Mouse (Mus musculus): ENCODE measurements around the gene Tmcc3. TPM values are rescaled to one million over a fixed set of nuclear protein-coding genes. Genes with fewer than 3 reads are reported as not detected.

Tmcc3 gene
- polyA plus RNA-seq, 1 experiment from 2014 or later = 11.3 TPM

GRCm38 (mm10) chr10:94572772-94573171 lies 261.0 kb downstream of the Tmcc3 start:
- DNase-seq (no peak), ATAC-seq (ENCODE audit: low FRiP score, low TSS enrichment) (no peak)
- 0 out of 2 replicates have a peak, but pooled peaks cover 3% of the 10 kb centered on the region for H3K4me1 ChIP-seq (ENCODE audit: control insufficient read depth, insufficient read depth, low read length)
- H3K9me3 ChIP-seq (ENCODE audit: control insufficient read depth, low read length) = no peaks in the 10 kb centered on the region
- no peak overlapping the region for H3K9ac ChIP-seq (replicated peaks; ENCODE audit: low read length)
- H3K27ac ChIP-seq (replicated peaks; ENCODE audit: low read depth, low read length) = no peak overlapping the region
- 68% methylated on average over 12 of the region's 12 CpGs for WGBS
- H3K27me3 ChIP-seq (ENCODE audit: control insufficient read depth, insufficient read depth, low read length) = no peaks in the 10 kb centered on the region
- no peak overlapping the region for H3K4me2 ChIP-seq (ENCODE audit: low read length)
- H3K4me3 ChIP-seq (replicated peaks; ENCODE audit: low read depth, low read length) = no peak overlapping the region
- no peaks in the 10 kb centered on the region for H3K36me3 ChIP-seq (ENCODE audit: control insufficient read depth, insufficient read depth, low read length)

- Histone ChIP-seq H3K9ac (replicated peaks; ENCODE audit: low read length) (no peak overlapping the region), H3K27me3 (ENCODE audit: control insufficient read depth, insufficient read depth, low read length) (no peaks in the 10 kb centered on the region), H3K4me1 (ENCODE audit: control insufficient read depth, insufficient read depth, low read length) (0 out of 2 replicates have a peak, but pooled peaks cover 3% of the 10 kb centered on the region), H3K4me3 (replicated peaks; ENCODE audit: low read depth, low read length) (no peak overlapping the region), H3K9me3 (ENCODE audit: control insufficient read depth, low read length) (no peaks in the 10 kb centered on the region), H3K4me2 (ENCODE audit: low read length) (no peak overlapping the region), H3K36me3 (ENCODE audit: control insufficient read depth, insufficient read depth, low read length) (no peaks in the 10 kb centered on the region), H3K27ac (replicated peaks; ENCODE audit: low read depth, low read length) (no peak overlapping the region)
- 87% methylated on average over 13 of the region's 13 CpGs for WGBS
- DNase-seq (no peak), ATAC-seq (ENCODE audit: low FRiP score, low TSS enrichment) (no peak)
These were observed 262.9 kb downstream of the Tmcc3 start for GRCm38 (mm10) chr10:94574451-94575333.

GRCm38 (mm10) chr10:94575958-94576357 lies 264.2 kb downstream of the Tmcc3 start:
- no peak for ATAC-seq (ENCODE audit: low FRiP score, low TSS enrichment)
- DNase-seq = no peak
- no peak overlapping the region for H3K4me3 ChIP-seq (replicated peaks; ENCODE audit: low read depth, low read length)
- 0 out of 2 replicates have a peak, but pooled peaks cover 3% of the 10 kb centered on the region for H3K4me1 ChIP-seq (ENCODE audit: control insufficient read depth, insufficient read depth, low read length)
- H3K9me3 ChIP-seq (ENCODE audit: control insufficient read depth, low read length) = no peaks in the 10 kb centered on the region
- no peaks in the 10 kb centered on the region for H3K27me3 ChIP-seq (ENCODE audit: control insufficient read depth, insufficient read depth, low read length)
- H3K4me2 ChIP-seq (ENCODE audit: low read length) = no peak overlapping the region
- no peak overlapping the region for H3K9ac ChIP-seq (replicated peaks; ENCODE audit: low read length)
- H3K27ac ChIP-seq (replicated peaks; ENCODE audit: low read depth, low read length) = no peak overlapping the region
- WGBS = 74% methylated on average over 8 of the region's 8 CpGs
- H3K36me3 ChIP-seq (ENCODE audit: control insufficient read depth, insufficient read depth, low read length) = no peaks in the 10 kb centered on the region

- Histone ChIP-seq H3K4me2 (ENCODE audit: low read length) (no peak overlapping the region), H3K36me3 (ENCODE audit: control insufficient read depth, insufficient read depth, low read length) (no peaks in the 10 kb centered on the region), H3K4me3 (replicated peaks; ENCODE audit: low read depth, low read length) (no peak overlapping the region), H3K27me3 (ENCODE audit: control insufficient read depth, insufficient read depth, low read length) (no peaks in the 10 kb centered on the region), H3K9ac (replicated peaks; ENCODE audit: low read length) (no peak overlapping the region), H3K4me1 (ENCODE audit: control insufficient read depth, insufficient read depth, low read length) (peaks cover 3% of the 10 kb centered on the region; the same call in 1 of the 2 replicates), H3K9me3 (ENCODE audit: control insufficient read depth, low read length) (no peaks in the 10 kb centered on the region), H3K27ac (replicated peaks; ENCODE audit: low read depth, low read length) (no peak overlapping the region)
- ATAC-seq (ENCODE audit: low FRiP score, low TSS enrichment) (no peak), DNase-seq (no peak)
- 96% methylated on average over 15 of the region's 15 CpGs for WGBS
These were observed 267.1 kb downstream of the Tmcc3 start for GRCm38 (mm10) chr10:94578870-94579269.

- Histone ChIP-seq H3K27me3 (ENCODE audit: control insufficient read depth, insufficient read depth, low read length) (no peaks in the 10 kb centered on the region), H3K4me3 (replicated peaks; ENCODE audit: low read depth, low read length) (no peak overlapping the region), H3K4me1 (ENCODE audit: control insufficient read depth, insufficient read depth, low read length) (peaks cover 23% of the 10 kb centered on the region), H3K27ac (replicated peaks; ENCODE audit: low read depth, low read length) (no peak overlapping the region), H3K9ac (replicated peaks; ENCODE audit: low read length) (no peak overlapping the region), H3K36me3 (ENCODE audit: control insufficient read depth, insufficient read depth, low read length) (no peaks in the 10 kb centered on the region), H3K4me2 (ENCODE audit: low read length) (no peak overlapping the region), H3K9me3 (ENCODE audit: control insufficient read depth, low read length) (no peaks in the 10 kb centered on the region)
- no peak for ATAC-seq (ENCODE audit: low FRiP score, low TSS enrichment)
- 90% methylated on average over 3 of the region's 3 CpGs for WGBS
- DNase-seq = no peak
These were observed 269.6 kb downstream of the Tmcc3 start for GRCm38 (mm10) chr10:94581384-94581783.

- H3K27ac ChIP-seq (replicated peaks; ENCODE audit: low read depth, low read length) = no peak overlapping the region
- ATAC-seq (ENCODE audit: low FRiP score, low TSS enrichment) = no peak
- no peak for DNase-seq
These were observed 272.0 kb downstream of the Tmcc3 start for GRCm38 (mm10) chr10:94583714-94584113.

GRCm38 (mm10) chr10:94584851-94585359 lies 273.2 kb downstream of the Tmcc3 start:
- peak overlapping the region; percentile 71 for H3K27ac ChIP-seq (replicated peaks; ENCODE audit: low read depth, low read length)
- 7% methylated on average over 17 of the region's 17 CpGs for WGBS
- H3K4me3 ChIP-seq (replicated peaks; ENCODE audit: low read depth, low read length) = peak overlapping the region; percentile 2; the same call in 1 of the 2 replicates
- peaks cover 26% of the 10 kb centered on the region for H3K4me1 ChIP-seq (ENCODE audit: control insufficient read depth, insufficient read depth, low read length)
- ATAC-seq (ENCODE audit: low FRiP score, low TSS enrichment) = peak; percentile 57; the same call in 1 of the 2 replicates
- peak; percentile 75 for DNase-seq
- peak overlapping the region; percentile 46 for H3K4me2 ChIP-seq (ENCODE audit: low read length)
- no peaks in the 10 kb centered on the region for H3K9me3 ChIP-seq (ENCODE audit: control insufficient read depth, low read length)
- peak overlapping the region; percentile 9; the same call in 1 of the 2 replicates for H3K9ac ChIP-seq (replicated peaks; ENCODE audit: low read length)
- H3K27me3 ChIP-seq (ENCODE audit: control insufficient read depth, insufficient read depth, low read length) = no peaks in the 10 kb centered on the region
- H3K36me3 ChIP-seq (ENCODE audit: control insufficient read depth, insufficient read depth, low read length) = no peaks in the 10 kb centered on the region

More at GRCm38 (mm10) chr10:94583714-94584113, 272.0 kb downstream of the Tmcc3 start:
- H3K9me3 ChIP-seq (ENCODE audit: control insufficient read depth, low read length) = no peaks in the 10 kb centered on the region
- peaks cover 26% of the 10 kb centered on the region for H3K4me1 ChIP-seq (ENCODE audit: control insufficient read depth, insufficient read depth, low read length)
- no peak overlapping the region for H3K9ac ChIP-seq (replicated peaks; ENCODE audit: low read length)
- 71% methylated on average over 4 of the region's 4 CpGs for WGBS
- no peaks in the 10 kb centered on the region for H3K27me3 ChIP-seq (ENCODE audit: control insufficient read depth, insufficient read depth, low read length)
- H3K4me2 ChIP-seq (ENCODE audit: low read length) = no peak overlapping the region
- H3K4me3 ChIP-seq (replicated peaks; ENCODE audit: low read depth, low read length) = no peak overlapping the region
- no peaks in the 10 kb centered on the region for H3K36me3 ChIP-seq (ENCODE audit: control insufficient read depth, insufficient read depth, low read length)

GRCm38 (mm10) chr10:94585819-94586218 lies 274.1 kb downstream of the Tmcc3 start:
- ATAC-seq (ENCODE audit: low FRiP score, low TSS enrichment) = no peak
- Histone ChIP-seq H3K4me2 (ENCODE audit: low read length) (no peak overlapping the region), H3K27ac (replicated peaks; ENCODE audit: low read depth, low read length) (no peak overlapping the region)

More at GRCm38 (mm10) chr10:94585819-94586218, 274.1 kb downstream of the Tmcc3 start:
- Histone ChIP-seq H3K4me3 (replicated peaks; ENCODE audit: low read depth, low read length) (no peak overlapping the region), H3K4me1 (ENCODE audit: control insufficient read depth, insufficient read depth, low read length) (peaks cover 26% of the 10 kb centered on the region), H3K27me3 (ENCODE audit: control insufficient read depth, insufficient read depth, low read length) (no peaks in the 10 kb centered on the region), H3K36me3 (ENCODE audit: control insufficient read depth, insufficient read depth, low read length) (no peaks in the 10 kb centered on the region), H3K9me3 (ENCODE audit: control insufficient read depth, low read length) (no peaks in the 10 kb centered on the region), H3K9ac (replicated peaks; ENCODE audit: low read length) (no peak overlapping the region)
- no peak for DNase-seq
- 76% methylated on average over 8 of the region's 8 CpGs for WGBS

Measured in midbrain, embryonic 14.5 days (tissue).